In the genomic region with DNA sequence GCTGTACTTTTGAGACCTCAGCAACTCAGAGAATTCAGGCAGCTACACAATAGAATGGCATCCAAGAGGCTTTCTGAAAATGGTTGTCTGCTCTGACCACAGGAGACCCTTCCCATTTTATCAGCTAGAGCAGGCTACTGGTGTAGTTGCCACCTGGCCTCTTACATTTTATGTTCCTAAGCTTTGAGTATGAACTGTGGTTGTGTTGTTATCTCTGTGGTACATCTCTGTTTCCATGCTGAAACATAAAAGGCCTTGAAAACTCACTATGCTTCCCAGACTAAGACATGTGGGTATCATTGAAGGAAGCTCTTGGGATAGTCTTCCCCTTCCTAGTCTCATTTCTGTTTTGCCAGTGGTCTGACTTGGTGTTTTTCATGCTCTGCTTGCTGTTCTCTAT, we compare ENCODE assay signal across 23 mouse cellular contexts.
"Had no signal": no experiment of that assay in that cellular context is flagged by ENCODE, and none has a peak within 500 bp of the region (broad histone marks: within the 10 kb centered on the region; RNA-seq: fewer than 3 reads in every experiment).

No protein-coding gene starts in this region.

- H3K9me3 ChIP-seq: heart, embryonic 10.5 days; heart, embryonic 12.5 days; hindbrain, embryonic 10.5 days; hindbrain, embryonic 12.5 days; intestine, embryonic 15.5 days; limb, embryonic 13.5 days; limb, embryonic 15.5 days; liver, embryonic 12.5 days had no signal

- H3K27me3 ChIP-seq: heart, embryonic 12.5 days; hindbrain, embryonic 12.5 days; intestine, embryonic 15.5 days; limb, embryonic 13.5 days; limb, embryonic 15.5 days; liver, embryonic 12.5 days had no signal

- H3K4me2 ChIP-seq: heart, embryonic 12.5 days; hindbrain, embryonic 12.5 days; hindbrain, embryonic 14.5 days; intestine, embryonic 15.5 days; limb, embryonic 13.5 days; limb, embryonic 15.5 days; liver, embryonic 12.5 days had no signal

- H3K4me1 ChIP-seq: hindbrain, embryonic 10.5 days; hindbrain, embryonic 12.5 days; limb, embryonic 13.5 days; limb, embryonic 15.5 days had no signal

- H3K9ac ChIP-seq: heart, embryonic 12.5 days; hindbrain, embryonic 12.5 days; hindbrain, embryonic 14.5 days; intestine, embryonic 15.5 days; limb, embryonic 13.5 days; limb, embryonic 15.5 days; liver, embryonic 12.5 days had no signal

- H3K27ac ChIP-seq: hindbrain, embryonic 10.5 days; hindbrain, embryonic 12.5 days; hindbrain, embryonic 14.5 days; intestine, embryonic 15.5 days; layer of hippocampus, adult 2 months; left cerebral cortex, adult 2 months; limb, embryonic 13.5 days; limb, embryonic 15.5 days had no signal

- ATAC-seq: hindbrain, embryonic 16.5 days; inflammation-experienced regulatory T-cells, adult 6 months; intestine, embryonic 15.5 days; liver, embryonic 12.5 days had no signal

- DNase-seq: gastrocnemius, postnatal 10 days; gastrocnemius, postnatal 25 days; heart, postnatal 10 days; heart, postnatal 4 days; kidney, adult 18-20 months; kidney, adult 8-10 months; kidney, postnatal 10 days; kidney, postnatal 25 days; kidney, postnatal 4 days; left cerebral cortex, postnatal 4 days had no signal

- H3K4me3 ChIP-seq: heart, embryonic 10.5 days; heart, embryonic 12.5 days; hindbrain, embryonic 10.5 days; hindbrain, embryonic 12.5 days; intestine, embryonic 15.5 days; layer of hippocampus, adult 2 months; left cerebral cortex, adult 2 months; limb, embryonic 13.5 days; limb, embryonic 15.5 days; liver, embryonic 12.5 days had no signal

- H3K36me3 ChIP-seq: heart, embryonic 10.5 days; hindbrain, embryonic 12.5 days; intestine, embryonic 15.5 days had no signal
